Mouse (Mus musculus): ENCODE results near the gene Nhp2.

GRCm38 (mm10) chr11:51636323-51636684 is 16.8 kb downstream of the Nhp2 start:
- TF ChIP-seq CTCF (IDR thresholded peaks at IDR 0.05; ENCODE audit: extremely low read depth, insufficient read depth, low read length) (peak; percentile 59), POLR2A (IDR thresholded peaks at IDR 0.05; ENCODE audit: extremely low read depth, insufficient read depth, low read length) (no peak)
